Mouse (Mus musculus) G1E (cell line): Measurements from ENCODE around the gene Pank2. TPM values are rescaled to one million over a fixed set of nuclear protein-coding genes. Genes with fewer than 3 reads are reported as not detected.
A peak's percentile ranks its signal among the peaks of the same experiment; 100 is the strongest.

Experiments used
- ATAC-seq: 2 replicates; pipeline ENCODE4 v1.8.0; 2016; ENCODE audit warnings: mild to moderate bottlenecking; ENCODE audit not compliant: insufficient number of reproducible peaks, poor library complexity, low FRiP score, severe bottlenecking; ENCODE audit errors: extremely low read depth
- DNase-seq: peaks from one replicate; pipeline ENCODE4 v3.0.0; 2012; ENCODE audit warnings: low spot score
- H3K27me3 ChIP-seq: 2 replicates; pipeline ENCODE4 v1.6.1; 2012; ENCODE audit warnings: mild to moderate bottlenecking, low read length, inconsistent platforms; ENCODE audit not compliant: insufficient read depth
- H3K36me3 ChIP-seq: replicated peaks from 2 replicates; pipeline ENCODE3; 2012; ENCODE audit warnings: mild to moderate bottlenecking, inconsistent platforms
- H3K4me1 ChIP-seq: 2 replicates; pipeline ENCODE4 v1.6.1; 2012; ENCODE audit warnings: low read depth, low read length, inconsistent platforms, mixed read lengths; ENCODE audit not compliant: insufficient read depth
- H3K4me3 ChIP-seq: 2 replicates; pipeline ENCODE4 v1.5.1; 2012; ENCODE audit warnings: low read depth, mild to moderate bottlenecking, inconsistent platforms, low read length, moderate library complexity, mixed read lengths
- H3K9me3 ChIP-seq: replicated peaks from 2 replicates; pipeline ENCODE4 v1.6.1; 2012; ENCODE audit warnings: inconsistent platforms
- CTCF ChIP-seq: IDR thresholded peaks from 2 replicates; pipeline ENCODE4 v1.5.1; 2012; ENCODE audit warnings: low read depth, low read length, inconsistent platforms, mixed read lengths
- GATA1 ChIP-seq: IDR thresholded peaks from 2 replicates; pipeline ENCODE4 v1.6.1; 2012; ENCODE audit warnings: borderline replicate concordance, low read length, inconsistent platforms, mixed read lengths
- GATA2 ChIP-seq: IDR thresholded peaks from 2 replicates; pipeline ENCODE4 v1.6.1; 2012; ENCODE audit warnings: low read depth, low read length, inconsistent platforms, borderline replicate concordance
- POLR2AphosphoS5 ChIP-seq: IDR thresholded peaks from 2 replicates; pipeline ENCODE4 v1.6.1; 2012; ENCODE audit warnings: low read depth, low read length, inconsistent platforms; ENCODE audit not compliant: insufficient replicate concordance
- TAL1 ChIP-seq: conservative IDR thresholded peaks from 2 replicates; pipeline ENCODE4 v1.6.1; 2012; ENCODE audit warnings: low read depth, low read length, inconsistent platforms, mixed read lengths
- polyA plus RNA-seq: library from polyadenylated mRNA; stranded (reverse); fragments of >175 nt; gene quantifications from 2 replicates; pipeline ENCODE4 v1.2.3, GENCODE M21; 2012
- total RNA-seq, 2 experiments: library from RNA; stranded (forward) in 1 of 2; stranded (reverse) in 1 of 2; fragments of 200-1000 nt in 1 of 2; fragments of >200 nt in 1 of 2; fragmentation: Nextera tagmentation in 1 of 2; gene quantifications; 2 replicates each; pipeline ENCODE4 v1.2.3; 2014 to 2017

The Pank2 gene
- 79.5 and 101 TPM in 2 replicates for total RNA-seq (2014; fragmentation: Nextera tagmentation)
- total RNA-seq (2017): 53.3 and 57.4 TPM in 2 replicates
- polyA plus RNA-seq: 14.9 and 22.6 TPM in 2 replicates

GRCm38 (mm10) chr2:131262213-131262672, at the start of gene Pank2:
Gene Pank2, plus strand, starts transcription at chr2:131262495.
- H3K36me3 ChIP-seq: peaks cover 20% of the 10 kb centered on the region
- DNase-seq (peak; percentile 97), ATAC-seq (peak; percentile 99)
- no peak for TF ChIP-seq GATA1
- no peak for TF ChIP-seq POLR2AphosphoS5
- no peak for TF ChIP-seq TAL1
- no peak for TF ChIP-seq GATA2
- no peak for TF ChIP-seq CTCF
- no peaks in the 10 kb centered on the region for H3K9me3 ChIP-seq
- no peaks in the 10 kb centered on the region for H3K27me3 ChIP-seq
- peaks cover 41% of the 10 kb centered on the region for H3K4me1 ChIP-seq
- peak within 1 kb of the TSS; percentile 84 for H3K4me3 ChIP-seq

GRCm38 (mm10) chr2:131213773-131214172, 48.5 kb upstream of the Pank2 start:
- TF ChIP-seq TAL1 (peak; percentile 60), POLR2AphosphoS5 (no peak)
- H3K4me1 ChIP-seq: peaks cover 65% of the 10 kb centered on the region
- peak; percentile 75 for DNase-seq
- H3K9me3 ChIP-seq: no peaks in the 10 kb centered on the region
- H3K36me3 ChIP-seq: peaks cover 18% of the 10 kb centered on the region
- ATAC-seq: peak; percentile 64
- peaks cover 2% of the 10 kb centered on the region; the same call in 1 of the 2 replicates for H3K27me3 ChIP-seq
- peak overlapping the region; percentile 58; the same call in 1 of the 2 replicates for H3K4me3 ChIP-seq

GRCm38 (mm10) chr2:131215941-131216858, 46.1 kb upstream of the Pank2 start:
- no peak for ATAC-seq
- Histone ChIP-seq H3K9me3 (no peaks in the 10 kb centered on the region), H3K4me3 (no peak overlapping the region), H3K27me3 (no peaks in the 10 kb centered on the region), H3K36me3 (peaks cover 18% of the 10 kb centered on the region), H3K4me1 (peaks cover 46% of the 10 kb centered on the region)
- TF ChIP-seq POLR2AphosphoS5: no peak
- no peak for TF ChIP-seq CTCF
- TF ChIP-seq GATA1: no peak
- no peak for TF ChIP-seq TAL1
- TF ChIP-seq GATA2: no peak
- no peak for DNase-seq

DNA sequence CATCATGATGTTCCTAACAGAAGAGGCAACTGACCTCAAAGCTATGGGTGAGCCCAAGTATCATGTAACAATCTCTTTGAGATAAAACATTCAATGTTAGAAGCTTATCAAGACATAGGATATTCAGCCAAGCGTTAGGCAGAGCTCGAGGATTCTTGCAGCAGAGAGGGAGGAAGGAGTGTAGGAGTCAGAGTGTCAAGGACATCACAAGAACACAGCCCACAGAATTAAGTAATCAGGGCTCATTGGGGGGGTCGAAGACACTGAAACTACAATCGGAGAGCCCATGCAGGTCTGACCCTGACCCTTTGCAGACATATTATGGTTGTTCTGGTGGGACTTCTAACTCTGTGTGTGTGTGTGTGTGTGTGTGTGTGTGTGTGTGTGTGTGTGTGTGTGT, 42.3 kb upstream of the Pank2 start:
- H3K4me1 ChIP-seq: peaks cover 38% of the 10 kb centered on the region
- TF ChIP-seq CTCF (no peak), TAL1 (no peak), GATA2 (no peak), GATA1 (no peak), POLR2AphosphoS5 (no peak)
- DNase-seq (no peak), ATAC-seq (no peak)
- H3K4me3 ChIP-seq: no peak overlapping the region
- H3K36me3 ChIP-seq: no peaks in the 10 kb centered on the region
- peaks cover 3% of the 10 kb centered on the region; the same call in 1 of the 2 replicates for H3K9me3 ChIP-seq
- H3K27me3 ChIP-seq: no peaks in the 10 kb centered on the region

GRCm38 (mm10) chr2:131221853-131222515, 40.3 kb upstream of the Pank2 start:
- DNase-seq: no peak
- no peak for ATAC-seq
- TF ChIP-seq GATA2 (no peak), TAL1 (no peak), POLR2AphosphoS5 (no peak), CTCF (no peak), GATA1 (no peak)
- no peak overlapping the region for H3K4me3 ChIP-seq
- H3K9me3 ChIP-seq: peaks cover 3% of the 10 kb centered on the region; the same call in 1 of the 2 replicates
- H3K27me3 ChIP-seq: peaks cover 3% of the 10 kb centered on the region
- no peaks in the 10 kb centered on the region for H3K36me3 ChIP-seq
- peaks cover 32% of the 10 kb centered on the region for H3K4me1 ChIP-seq

GRCm38 (mm10) chr2:131222562-131222961, 39.7 kb upstream of the Pank2 start:
- Histone ChIP-seq H3K4me3 (no peak overlapping the region), H3K4me1 (peaks cover 32% of the 10 kb centered on the region), H3K36me3 (no peaks in the 10 kb centered on the region), H3K9me3 (peaks cover 3% of the 10 kb centered on the region; the same call in 1 of the 2 replicates), H3K27me3 (peaks cover 5% of the 10 kb centered on the region)
- TF ChIP-seq POLR2AphosphoS5 (no peak), TAL1 (no peak), CTCF (no peak), GATA1 (no peak), GATA2 (no peak)
- ATAC-seq (no peak), DNase-seq (no peak)
